Mouse (Mus musculus) CH12.LX (cell line): Measurements from ENCODE around the gene Dnajc24. TPM values are rescaled to one million over a fixed set of nuclear protein-coding genes. Genes with fewer than 3 reads are reported as not detected.

Source experiments
- DNase-seq: peaks from one replicate; pipeline ENCODE4 v3.0.0-alpha.2; 2013; ENCODE audit errors: extremely low read depth
- H3K27ac ChIP-seq: 2 replicates; pipeline ENCODE4 v1.5.1; 2012; ENCODE audit warnings: low read depth, mild to moderate bottlenecking, control low read depth, moderate library complexity; ENCODE audit not compliant: insufficient read depth
- H3K27me3 ChIP-seq: replicated peaks from 2 replicates; pipeline ENCODE3; 2012; ENCODE audit warnings: inconsistent platforms
- H3K36me3 ChIP-seq, 2 experiments: replicated peaks in 1 of 2; 2 replicates each; pipeline versions ENCODE3 to v1.6.1; 2012; ENCODE audit warnings: inconsistent platforms in 1 of 2, low read length in 1 of 2, mild to moderate bottlenecking in 1 of 2, mixed read lengths in 1 of 2, moderate library complexity in 1 of 2; ENCODE audit not compliant: control insufficient read depth in 1 of 2, insufficient read depth in 1 of 2
- H3K4me1 ChIP-seq, 2 experiments: 2 replicates each; pipeline ENCODE4 v1.6.1; 2012; ENCODE audit warnings: inconsistent platforms in 1 of 2, moderate library complexity in 1 of 2; ENCODE audit not compliant: insufficient read depth in 2 of 2, control insufficient read depth in 1 of 2
- H3K4me2 ChIP-seq: 2 replicates; pipeline ENCODE4 v1.6.1; 2012; ENCODE audit warnings: low read depth, mild to moderate bottlenecking, control low read depth; ENCODE audit not compliant: poor library complexity, insufficient read depth, severe bottlenecking
- H3K4me3 ChIP-seq, 3 experiments: fragments of 150-350 bp in 1 of 3; sonication (generic) in 1 of 3; replicated peaks in 1 of 3; 2 replicates each; pipeline versions ENCODE3 to v1.5.1; 2011 to 2012; ENCODE audit warnings: low read depth in 2 of 3, low read length in 2 of 3, mild to moderate bottlenecking in 2 of 3, moderate library complexity in 2 of 3, control low read depth in 1 of 3, improper control_type of control experiment in 1 of 3, inconsistent platforms in 1 of 3, mixed read lengths in 1 of 3; ENCODE audit not compliant: poor library complexity in 1 of 3
- H3K79me2 ChIP-seq: replicated peaks from 2 replicates; pipeline ENCODE4 v1.6.1; 2012; ENCODE audit warnings: mild to moderate bottlenecking, moderate library complexity; ENCODE audit not compliant: control insufficient read depth, poor library complexity, insufficient read depth, severe bottlenecking; ENCODE audit errors: extremely low read depth
- H3K9ac ChIP-seq: 2 replicates; pipeline ENCODE4 v1.6.1; 2012; ENCODE audit warnings: low read depth, mild to moderate bottlenecking, control low read depth, moderate library complexity; ENCODE audit not compliant: insufficient read depth
- H3K9me3 ChIP-seq: replicated peaks from 2 replicates; pipeline ENCODE3; 2012; ENCODE audit warnings: low read length, inconsistent platforms, mixed read lengths
- ELF1 ChIP-seq: IDR thresholded peaks from 2 replicates; pipeline ENCODE4 v1.6.1; 2014; ENCODE audit warnings: low read depth, mild to moderate bottlenecking, inconsistent platforms, low read length, improper control_type of control experiment
- GABPA ChIP-seq: IDR thresholded peaks from 2 replicates; pipeline ENCODE4 v1.6.1; 2012; ENCODE audit warnings: low read depth, low read length, improper control_type of control experiment, inconsistent platforms; ENCODE audit not compliant: insufficient replicate concordance
- IRF4 ChIP-seq: IDR thresholded peaks from 2 replicates; pipeline ENCODE4 v1.6.1; 2014; ENCODE audit warnings: low read depth, mild to moderate bottlenecking, inconsistent platforms, low read length, improper control_type of control experiment
- JUN ChIP-seq: IDR thresholded peaks from 2 replicates; pipeline ENCODE4 v1.6.1; 2011; ENCODE audit warnings: low read depth, mild to moderate bottlenecking, low read length, improper control_type of control experiment, moderate library complexity; ENCODE audit not compliant: insufficient read depth
- JUND ChIP-seq: conservative IDR thresholded peaks from 2 replicates; pipeline ENCODE4 v1.6.1; 2011; ENCODE audit warnings: low read depth, low read length, improper control_type of control experiment
- KAT2A ChIP-seq: IDR thresholded peaks from 2 replicates; pipeline ENCODE4 v1.6.1; 2012; ENCODE audit warnings: low read length, improper control_type of control experiment, inconsistent platforms; ENCODE audit not compliant: insufficient replicate concordance
- MXI1 ChIP-seq: IDR thresholded peaks from 2 replicates; pipeline ENCODE4 v1.6.1; 2011; ENCODE audit warnings: mild to moderate bottlenecking, low read depth, low read length, improper control_type of control experiment
- MYC ChIP-seq: IDR thresholded peaks from 2 replicates; pipeline ENCODE4 v1.6.1; 2011; ENCODE audit warnings: low read depth, mild to moderate bottlenecking, improper control_type of control experiment, low read length
- NELFE ChIP-seq: IDR thresholded peaks from 2 replicates; pipeline ENCODE4 v1.6.1; 2011; ENCODE audit warnings: low read depth, low read length, improper control_type of control experiment
- NRF1 ChIP-seq: IDR thresholded peaks from 2 replicates; pipeline ENCODE4 v1.6.1; 2014; ENCODE audit warnings: low read depth, mild to moderate bottlenecking, inconsistent platforms, low read length, improper control_type of control experiment, moderate library complexity
- POLR2A ChIP-seq: IDR thresholded peaks from 2 replicates; pipeline ENCODE4 v1.6.1; 2011; ENCODE audit warnings: low read depth, mild to moderate bottlenecking, improper control_type of control experiment, low read length
- SMC3 ChIP-seq: IDR thresholded peaks from 2 replicates; pipeline ENCODE4 v1.6.1; 2011; ENCODE audit warnings: low read depth, low read length, improper control_type of control experiment
- TCF12 ChIP-seq: IDR thresholded peaks from 2 replicates; pipeline ENCODE4 v1.6.1; 2014; ENCODE audit warnings: low read depth, mild to moderate bottlenecking, inconsistent platforms, low read length, improper control_type of control experiment
- UBTF ChIP-seq: IDR thresholded peaks from 2 replicates; pipeline ENCODE4 v1.6.1; 2012; ENCODE audit warnings: low read depth, mild to moderate bottlenecking, inconsistent platforms, low read length, improper control_type of control experiment, moderate library complexity
- ZKSCAN1 ChIP-seq: IDR thresholded peaks from 2 replicates; pipeline ENCODE4 v1.6.1; 2012; ENCODE audit warnings: low read depth, inconsistent platforms, low read length, improper control_type of control experiment, borderline replicate concordance
- ZMIZ1 ChIP-seq: IDR thresholded peaks from 2 replicates; pipeline ENCODE4 v1.6.1; 2012; ENCODE audit warnings: low read depth, mild to moderate bottlenecking, inconsistent platforms, low read length, improper control_type of control experiment
- dilution Hi-C: fragments of 300-500 bp; cut with MboI; formaldehyde crosslinking; loops from 2 replicates; pipeline ENCODE4 v1.14.3; 2020; ENCODE audit warnings: low sequenced_read_pairs; ENCODE audit not compliant: extremely low pct_unique_long_range_greater_than_20kb, extremely low pct_ligation_motif_present
- in situ Hi-C: fragments of 300-500 bp; cut with MboI; formaldehyde crosslinking; loops from 3 replicates; pipeline ENCODE4 v1.14.3; 2019; ENCODE audit warnings: low sequenced_read_pairs, low pct_ligation_motif_present, low pct_unique_long_range_greater_than_20kb, mixed read lengths
- polyA plus RNA-seq: library from polyadenylated mRNA; unstranded; fragments of >175 nt; gene quantifications from 2 replicates; pipeline ENCODE4 v1.2.1, GENCODE M21; 2012; ENCODE audit warnings: low read depth; ENCODE audit not compliant: insufficient read length
- total RNA-seq, 2 experiments: library from RNA; depleted of rRNA; stranded (reverse); fragments of 300-350 nt in 1 of 2; fragments of >200 nt in 1 of 2; gene quantifications; 2 replicates each; pipeline ENCODE4 v1.2.3; 2012 to 2014

Gene Dnajc24
- total and polyA plus RNA-seq, 3 experiments, result 29.2 to 53.2 (median 41.5) TPM

- Histone ChIP-seq H3K9me3 (no peaks in the 10 kb centered on the region), H3K4me2 (no peak overlapping the region), H3K27me3 (no peaks in the 10 kb centered on the region), H3K9ac (no peak overlapping the region), H3K79me2 (no peaks in the 10 kb centered on the region), H3K4me3 (no peak overlapping the region), H3K4me1 (peaks cover 0 to 2% of the 10 kb centered on the region in 2 experiments; a peak in 1 of 4 replicates), H3K36me3 (peaks cover 0 to 22% of the 10 kb centered on the region in 2 experiments), H3K27ac (no peak overlapping the region)
- in situ Hi-C loops (no loop called here), dilution Hi-C loops (no loop called here)
- TF ChIP-seq GABPA (no peak), MXI1 (no peak)
- no peak for DNase-seq
These were observed 25.3 kb downstream of the Dnajc24 start for GRCm38 (mm10) chr2:105978065-105978464.

- dilution Hi-C loops (no loop called here), in situ Hi-C loops (no loop called here)
- Histone ChIP-seq H3K4me2 (no peak overlapping the region), H3K9me3 (no peaks in the 10 kb centered on the region), H3K4me3 (no peak overlapping the region), H3K36me3 (peaks cover 4 to 12% of the 10 kb centered on the region in 2 experiments), H3K79me2 (no peaks in the 10 kb centered on the region), H3K27me3 (no peaks in the 10 kb centered on the region), H3K27ac (no peak overlapping the region), H3K9ac (no peak overlapping the region), H3K4me1 (peaks cover 0 to 5% of the 10 kb centered on the region in 2 experiments; a peak in 1 of 4 replicates)
- no peak for DNase-seq
- TF ChIP-seq JUN (no peak), ELF1 (no peak), SMC3 (no peak), UBTF (no peak), JUND (no peak), IRF4 (no peak), ZKSCAN1 (no peak), MYC (no peak), TCF12 (no peak), ZMIZ1 (no peak)
These were observed 29.4 kb downstream of the Dnajc24 start for GRCm38 (mm10) chr2:105973941-105974340.

- Histone ChIP-seq H3K4me3 (no peak overlapping the region), H3K9ac (no peak overlapping the region), H3K9me3 (no peaks in the 10 kb centered on the region), H3K27ac (no peak overlapping the region), H3K36me3 (peaks cover 13 to 55% of the 10 kb centered on the region in 2 experiments), H3K79me2 (no peaks in the 10 kb centered on the region), H3K4me1 (no peaks in the 10 kb centered on the region), H3K4me2 (no peak overlapping the region), H3K27me3 (no peaks in the 10 kb centered on the region)
- in situ Hi-C loops, result no loop called here
- dilution Hi-C loops, result no loop called here
- no peak for DNase-seq
- TF ChIP-seq NELFE (no peak), ZMIZ1 (no peak), IRF4 (no peak), JUN (no peak), UBTF (no peak), NRF1 (no peak), KAT2A (no peak), POLR2A (no peak)
These were observed 39.9 kb downstream of the Dnajc24 start for GRCm38 (mm10) chr2:105963447-105963846.
